Mouse (Mus musculus) c-Kit-positive CD71-positive TER-119-positive erythroid progenitor cells, embryonic 14.5 days (primary cell): Measurements from ENCODE around the gene Iqcn.

Experiments used
- DNase-seq: peaks from one replicate; pipeline ENCODE4 v3.0.0-alpha.2; 2013; ENCODE audit warnings: low spot score

The Iqcn gene

GRCm38 (mm10) chr8:70703287-70703686 lies at the start of gene Iqcn:
TSS of gene Iqcn (plus strand) at chr8:70703457.
- no peak for DNase-seq

- no peak for DNase-seq
These were observed 49.1 kb upstream of the Iqcn start for GRCm38 (mm10) chr8:70654121-70654520.

GRCm38 (mm10) chr8:70655469-70655868 lies 47.8 kb upstream of the Iqcn start:
- no peak for DNase-seq

- no peak for DNase-seq
These were observed 47.0 kb upstream of the Iqcn start for GRCm38 (mm10) chr8:70656193-70656790.

- no peak for DNase-seq
These were observed 46.0 kb upstream of the Iqcn start for GRCm38 (mm10) chr8:70657214-70657613.

GRCm38 (mm10) chr8:70657739-70658138 lies 45.5 kb upstream of the Iqcn start:
- DNase-seq = no peak

GRCm38 (mm10) chr8:70658897-70659603 lies 44.2 kb upstream of the Iqcn start:
- no peak for DNase-seq

GRCm38 (mm10) chr8:70659604-70660272 lies 43.5 kb upstream of the Iqcn start:
- peak; percentile 81 for DNase-seq

- DNase-seq = no peak
These were observed 43.0 kb upstream of the Iqcn start, which contains the start of gene Pgpep1 for GRCm38 (mm10) chr8:70660273-70660725. TSS of gene Pgpep1 (minus strand) at chr8:70660388.

GRCm38 (mm10) chr8:70663691-70664090 lies 39.6 kb upstream of the Iqcn start:
- DNase-seq = no peak

- DNase-seq = no peak
These were observed 38.6 kb upstream of the Iqcn start for GRCm38 (mm10) chr8:70664631-70665030.

GRCm38 (mm10) chr8:70665599-70665998 lies 37.7 kb upstream of the Iqcn start:
- no peak for DNase-seq

GRCm38 (mm10) chr8:70667071-70667470 lies 36.2 kb upstream of the Iqcn start:
- no peak for DNase-seq

- DNase-seq = no peak
These were observed 31.5 kb upstream of the Iqcn start for GRCm38 (mm10) chr8:70671615-70672324.

- no peak for DNase-seq
These were observed 30.8 kb upstream of the Iqcn start for GRCm38 (mm10) chr8:70672325-70673078.

GRCm38 (mm10) chr8:70673079-70673856 lies 30.0 kb upstream of the Iqcn start, which contains the start of gene Lsm4:
TSS of gene Lsm4 (plus strand) at chr8:70673248.
- peak; percentile 99 for DNase-seq

GRCm38 (mm10) chr8:70674109-70674508 lies 29.1 kb upstream of the Iqcn start:
- no peak for DNase-seq

GRCm38 (mm10) chr8:70674716-70675115 lies 28.5 kb upstream of the Iqcn start:
- DNase-seq = no peak

- DNase-seq = no peak
These were observed 27.9 kb upstream of the Iqcn start for GRCm38 (mm10) chr8:70675336-70675735.

- DNase-seq = peak; percentile 56
These were observed 25.7 kb upstream of the Iqcn start for GRCm38 (mm10) chr8:70677451-70678080.
